Mouse (Mus musculus) limb, embryonic 15.5 days (tissue): ENCODE measurements at regions not wholly inside any gene's neighbourhood (a gene's known extent, or its start where the extent isn't known, plus 50 kb on each side); places are given as distances from the start of the nearest gene placed in this dataset. TPM values are rescaled to one million over a fixed set of nuclear protein-coding genes. Genes with fewer than 3 reads are reported as not detected.

Source experiments
- ATAC-seq: fragments of 200-750 bp; cut with Nextera tagmentation; 2 replicates; pipeline ENCODE4 v1.8.0; 2017; ENCODE audit warnings: low read depth, moderate TSS enrichment; ENCODE audit not compliant: insufficient number of reproducible peaks, low FRiP score, low TSS enrichment
- H3K27ac ChIP-seq: fragments of 300-500 bp; sonication (generic); 2 replicates; pipeline ENCODE4 v1.5.1; 2015; ENCODE audit warnings: moderate library complexity, mild to moderate bottlenecking, inconsistent platforms
- H3K27me3 ChIP-seq: fragments of 300-500 bp; sonication (generic); 2 replicates; pipeline ENCODE4 v1.6.1; 2015; ENCODE audit warnings: inconsistent platforms
- H3K36me3 ChIP-seq: fragments of 300-500 bp; sonication (generic); 2 replicates; pipeline ENCODE4 v1.6.1; 2015; ENCODE audit warnings: inconsistent platforms
- H3K4me1 ChIP-seq: fragments of 300-500 bp; sonication (generic); 2 replicates; pipeline ENCODE4 v1.6.1; 2015; ENCODE audit warnings: inconsistent platforms
- H3K4me2 ChIP-seq: fragments of 300-500 bp; sonication (generic); 2 replicates; pipeline ENCODE4 v1.6.1; 2015; ENCODE audit warnings: mild to moderate bottlenecking, inconsistent platforms
- H3K4me3 ChIP-seq: fragments of 300-500 bp; sonication (generic); 2 replicates; pipeline ENCODE4 v1.5.1; 2015; ENCODE audit warnings: mild to moderate bottlenecking, inconsistent platforms
- H3K9ac ChIP-seq: fragments of 300-500 bp; sonication (generic); 2 replicates; pipeline ENCODE4 v1.6.1; 2015; ENCODE audit warnings: inconsistent platforms
- H3K9me3 ChIP-seq: fragments of 300-500 bp; sonication (generic); 2 replicates; pipeline ENCODE4 v1.6.1; 2016; ENCODE audit warnings: inconsistent platforms
- WGBS: fragments of 180-500 bp; shearing (Covaris S2); methylation state at CpG from one replicate; pipeline ENCODE4 v1.1.7; 2015; 5-methylcytosine and 5-hydroxymethylcytosine counted together
- microRNA-seq: library from miRNA; unstranded; fragments of <30 nt; microRNA quantifications from one replicate; pipeline ENCODE4, GENCODE M21; 2016

DNA sequence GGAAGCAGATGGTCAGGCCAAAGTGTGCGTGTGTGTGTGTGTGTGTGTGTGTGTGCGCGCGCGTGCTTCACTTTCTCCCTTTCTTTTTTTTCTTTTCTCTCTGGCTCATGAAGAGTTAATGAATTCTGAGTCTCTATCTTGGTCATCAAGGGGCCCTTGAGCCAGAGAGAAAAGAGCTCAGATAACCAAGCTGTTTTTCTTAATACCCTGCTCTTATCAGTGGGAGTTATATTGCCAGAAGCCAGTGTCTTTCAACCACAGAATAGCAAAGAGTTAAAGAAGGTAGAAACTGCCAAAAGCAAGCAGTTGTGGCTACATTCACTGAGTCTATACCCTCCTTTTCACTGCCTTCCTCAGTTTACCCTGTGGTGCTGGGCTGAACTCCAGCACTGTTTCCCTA lies 60.6 kb upstream of the Dapk1 start:
- 90% methylated on average over 5 of the region's 5 CpGs for WGBS

GRCm38 (mm10) chr13:60544363-60544762 lies 57.4 kb upstream of the Dapk1 start:
- Histone ChIP-seq H3K9me3 (no peaks in the 10 kb centered on the region), H3K27ac (no peak overlapping the region), H3K4me2 (no peak overlapping the region), H3K4me1 (no peaks in the 10 kb centered on the region), H3K9ac (no peak overlapping the region), H3K36me3 (no peaks in the 10 kb centered on the region), H3K27me3 (no peaks in the 10 kb centered on the region), H3K4me3 (no peak overlapping the region)
- ATAC-seq, result no peak
- WGBS, result 85% methylated on average over 3 of the region's 3 CpGs

More for the DNA sequence above, 60.6 kb upstream of the Dapk1 start:
- Histone ChIP-seq H3K27me3 (no peaks in the 10 kb centered on the region), H3K4me1 (no peaks in the 10 kb centered on the region), H3K4me2 (no peak overlapping the region), H3K9ac (no peak overlapping the region), H3K27ac (no peak overlapping the region), H3K36me3 (no peaks in the 10 kb centered on the region), H3K4me3 (no peak overlapping the region), H3K9me3 (no peaks in the 10 kb centered on the region)
- ATAC-seq, result no peak

DNA sequence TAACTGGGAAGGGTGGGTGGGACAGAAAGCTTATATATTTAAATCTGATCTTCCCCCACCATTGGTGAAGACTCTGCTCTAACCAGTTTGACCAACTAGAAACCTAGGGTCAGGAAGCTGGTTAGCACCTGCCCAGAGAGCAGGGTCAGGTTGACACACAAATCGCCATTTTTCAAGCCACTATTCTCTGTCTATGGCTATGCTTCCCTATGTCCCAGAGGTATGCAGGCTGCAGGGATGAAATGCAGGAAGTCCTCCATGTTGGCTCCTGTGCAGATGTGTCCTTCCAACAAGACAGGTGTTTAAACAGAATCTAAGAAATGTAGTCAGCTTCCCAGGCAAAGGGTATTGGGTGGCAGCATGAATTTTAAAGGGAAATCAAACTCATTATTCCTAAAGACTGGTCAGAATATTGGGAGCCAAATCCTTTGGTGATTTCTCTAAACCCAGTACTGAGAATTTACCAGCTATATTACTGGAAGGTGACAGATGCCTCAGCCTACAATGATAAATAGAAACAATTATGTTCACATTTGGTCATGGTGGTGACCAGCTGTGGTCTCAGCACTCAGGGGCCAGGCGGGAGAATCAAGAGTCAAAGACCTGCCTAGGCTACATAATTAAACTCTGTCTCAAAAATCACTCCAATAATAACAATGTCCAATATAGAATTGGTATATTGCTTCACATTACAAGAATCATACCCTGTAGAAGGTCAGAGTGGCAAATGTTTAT lies 55.6 kb upstream of the Dapk1 start:
- H3K27me3 ChIP-seq, result no peaks in the 10 kb centered on the region
- H3K9ac ChIP-seq, result no peak overlapping the region
- no peak overlapping the region for H3K4me3 ChIP-seq
- H3K27ac ChIP-seq, result no peak overlapping the region
- 63% methylated on average over 2 of the region's 2 CpGs for WGBS
- H3K9me3 ChIP-seq, result no peaks in the 10 kb centered on the region
- H3K4me1 ChIP-seq, result no peaks in the 10 kb centered on the region
- no peak overlapping the region for H3K4me2 ChIP-seq
- no peak for ATAC-seq
- H3K36me3 ChIP-seq, result no peaks in the 10 kb centered on the region

Small RNA genes in the stretch of these regions (microRNA-seq; reads per million reads assigned to microRNA genes)
- gene Gm24999 (not detected), gene Gm25000 (not detected)
